Mouse (Mus musculus) kidney, postnatal 10 days (tissue): ENCODE results near the gene Ostf1.
A peak's percentile ranks its signal among the peaks of the same experiment; 100 is the strongest.
"Not testable (repeated sequence)": the region's sequence is repeated elsewhere in the genome, so short reads cannot be mapped to it uniquely, and the experiment has no call there.

Source experiments
- DNase-seq: peaks from one replicate; pipeline ENCODE4 v3.0.0; 2021; ENCODE audit warnings: mixed read lengths

Gene Ostf1

DNA sequence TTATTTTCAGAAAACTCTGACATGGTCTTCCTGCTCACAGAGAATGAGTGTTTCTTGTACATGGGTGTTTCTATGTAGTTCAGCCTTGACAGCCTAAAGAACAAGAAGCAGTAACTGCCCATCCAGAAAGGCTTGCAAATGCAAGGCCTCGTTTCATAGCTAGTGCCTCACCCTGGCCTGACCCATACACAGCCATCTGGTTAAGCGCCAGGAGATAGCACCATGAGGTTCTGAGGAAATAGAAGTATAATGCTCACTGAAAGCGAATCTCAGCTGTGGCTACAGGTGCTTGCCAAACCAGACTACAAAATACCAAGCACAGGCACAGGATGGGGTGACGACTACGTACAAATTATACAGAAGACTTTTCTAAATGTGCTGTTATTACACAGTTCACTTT lies 34.7 kb downstream of the Ostf1 start:
- DNase-seq: no peak

DNA sequence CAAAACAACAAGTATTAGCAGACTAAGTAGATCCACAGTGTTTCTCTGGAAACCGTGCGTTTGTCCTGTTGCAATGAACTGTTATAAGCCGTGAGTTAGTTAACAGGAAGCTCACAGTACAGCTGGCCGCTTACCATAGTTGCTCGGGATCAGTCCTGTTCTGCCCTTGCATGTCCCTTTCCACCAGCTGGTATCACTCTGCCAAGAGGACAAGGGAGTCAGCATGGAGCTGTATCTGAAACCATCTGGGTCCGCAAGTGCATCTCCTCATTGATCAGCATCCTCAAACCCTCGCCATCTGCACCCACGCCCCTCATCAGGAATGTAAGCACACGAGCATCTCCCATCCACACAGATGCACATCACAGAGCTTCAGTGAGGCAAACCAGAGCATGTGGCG lies 37.9 kb downstream of the Ostf1 start:
- peak; percentile 58 for DNase-seq

DNA sequence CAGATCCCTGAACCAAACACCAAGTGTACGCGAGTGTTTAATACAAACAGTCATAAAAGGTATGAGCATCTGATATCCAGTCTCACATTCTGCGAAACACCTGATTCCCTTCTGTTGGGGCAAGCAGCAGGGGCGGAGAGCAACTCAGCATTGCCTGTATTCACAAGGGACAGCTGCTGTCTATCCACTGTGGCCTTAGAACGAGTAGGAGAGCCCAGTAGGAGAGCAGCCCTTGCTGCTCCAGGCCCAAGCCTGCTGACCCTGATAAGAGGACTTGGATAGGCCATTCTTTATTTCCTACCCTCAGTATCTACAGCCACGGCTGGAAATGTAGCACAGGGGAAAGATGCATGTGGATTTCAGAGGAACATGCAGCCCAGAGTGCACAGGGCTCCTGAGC lies 38.7 kb downstream of the Ostf1 start:
- DNase-seq: no peak

DNA sequence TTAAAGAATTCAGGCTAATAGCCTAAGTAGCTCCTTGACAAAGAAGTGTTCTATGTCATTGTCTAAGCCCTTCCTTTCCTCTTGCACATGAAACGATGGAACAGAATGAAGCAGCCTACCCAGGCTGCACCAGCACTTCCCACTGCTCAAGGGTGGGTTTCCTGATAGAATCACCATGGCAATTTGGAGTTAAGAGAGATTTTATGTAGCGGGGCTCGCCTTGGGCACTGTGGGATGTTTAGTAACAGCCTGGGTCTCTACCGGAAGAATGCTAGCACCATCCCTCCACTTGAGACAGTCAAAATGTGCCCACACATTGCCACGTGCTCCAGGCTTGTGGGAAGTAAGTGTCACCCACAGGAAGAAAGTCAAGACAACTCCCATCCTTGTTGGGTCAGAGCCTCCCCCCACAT lies 40.7 kb downstream of the Ostf1 start:
- DNase-seq: no peak

DNA sequence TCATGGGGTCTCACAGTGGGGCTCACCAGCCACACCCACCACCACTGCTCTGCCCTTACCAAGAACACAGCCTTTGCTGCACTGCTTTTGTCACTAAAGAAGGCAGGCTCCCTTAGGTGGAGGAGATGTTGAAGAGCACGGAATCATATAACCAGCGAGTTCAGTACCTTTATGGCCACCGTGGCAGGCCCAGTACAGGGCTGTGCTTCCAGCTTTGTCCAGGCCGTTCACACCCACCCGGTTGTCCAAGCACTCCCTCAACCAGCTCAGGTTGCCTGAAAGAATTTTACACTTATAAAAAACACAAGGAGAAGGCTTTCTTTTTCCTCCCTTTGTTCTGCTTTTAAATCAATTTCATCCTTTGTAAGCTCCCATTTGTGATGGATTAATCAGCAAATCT lies 41.4 kb downstream of the Ostf1 start:
- DNase-seq: no peak

DNA sequence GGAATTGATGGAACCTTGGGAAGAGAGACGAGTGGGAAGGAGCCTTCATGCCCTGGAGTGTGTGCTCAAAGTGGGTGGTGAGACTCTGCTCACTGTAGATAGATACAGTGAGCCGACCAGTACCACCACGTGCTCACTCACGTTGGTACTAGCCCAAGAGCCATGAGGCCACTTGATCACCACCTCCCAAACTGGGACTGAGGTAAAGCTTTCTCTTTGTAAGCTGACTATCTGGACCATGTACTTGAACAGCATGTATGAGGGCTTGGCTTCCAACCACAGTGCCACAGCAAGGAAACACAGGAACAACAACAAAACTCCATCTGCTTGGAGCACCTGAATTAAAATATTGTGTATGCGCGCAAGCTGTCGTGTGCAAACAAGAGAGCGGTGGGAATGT lies 42.3 kb downstream of the Ostf1 start:
- no peak for DNase-seq

DNA sequence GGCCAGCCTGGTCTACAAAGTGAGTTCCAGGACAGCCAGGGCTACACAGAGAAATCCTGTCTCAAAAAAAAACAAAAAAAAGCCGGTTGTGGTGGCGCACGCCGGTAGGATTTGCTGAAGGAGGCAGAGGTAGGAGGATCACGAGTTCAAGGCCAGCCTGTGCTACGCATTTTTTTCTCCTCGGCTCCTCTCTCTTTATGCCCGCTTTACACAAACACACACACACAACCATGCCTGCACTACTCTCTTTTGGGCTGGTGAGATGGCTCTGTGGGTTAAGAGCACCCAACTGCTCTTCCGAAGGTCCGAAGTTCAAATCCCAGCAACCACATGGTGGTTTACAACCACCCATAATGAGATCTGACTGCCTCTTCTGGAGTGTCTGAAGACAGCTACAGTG lies 42.8 kb downstream of the Ostf1 start:
- DNase-seq: not testable (repeated sequence)

DNA sequence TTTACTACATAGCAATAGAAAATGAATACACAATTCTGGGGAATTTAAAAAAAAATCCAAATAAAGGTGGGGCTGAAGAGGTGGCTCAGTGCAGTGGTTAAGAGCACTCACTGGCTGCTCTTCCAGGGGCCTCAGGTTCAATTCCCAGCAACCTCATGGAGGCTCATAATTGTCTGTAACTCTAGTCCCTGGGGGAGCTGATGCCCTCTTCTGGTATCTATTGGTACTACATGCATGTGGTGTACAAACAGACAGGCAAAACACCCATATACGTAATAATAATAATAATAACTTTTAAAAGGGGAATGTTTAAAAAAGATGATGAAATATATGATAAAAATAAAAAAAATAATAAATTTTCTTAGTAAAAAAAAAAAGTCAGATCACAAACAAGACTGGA lies 43.4 kb downstream of the Ostf1 start:
- no peak for DNase-seq

DNA sequence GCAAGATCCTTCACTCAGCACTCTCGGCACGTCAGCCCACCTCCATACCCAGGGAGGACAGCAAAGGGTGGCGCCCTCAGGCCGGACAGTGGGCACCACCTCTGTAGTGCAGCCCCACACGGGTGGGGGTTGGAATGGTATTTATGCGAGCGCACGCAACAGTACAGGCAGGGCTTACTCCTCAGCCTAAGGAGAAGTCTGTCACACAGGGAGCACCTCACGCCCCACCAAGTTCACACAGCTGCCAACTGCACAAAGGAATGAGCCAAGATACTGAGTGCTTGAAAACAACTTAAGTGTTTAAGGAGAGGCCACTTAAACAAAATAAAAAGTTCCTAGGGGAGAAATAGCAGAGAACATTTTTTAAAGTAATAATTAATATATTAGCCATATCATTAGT lies 44.5 kb downstream of the Ostf1 start:
- DNase-seq: no peak

DNA sequence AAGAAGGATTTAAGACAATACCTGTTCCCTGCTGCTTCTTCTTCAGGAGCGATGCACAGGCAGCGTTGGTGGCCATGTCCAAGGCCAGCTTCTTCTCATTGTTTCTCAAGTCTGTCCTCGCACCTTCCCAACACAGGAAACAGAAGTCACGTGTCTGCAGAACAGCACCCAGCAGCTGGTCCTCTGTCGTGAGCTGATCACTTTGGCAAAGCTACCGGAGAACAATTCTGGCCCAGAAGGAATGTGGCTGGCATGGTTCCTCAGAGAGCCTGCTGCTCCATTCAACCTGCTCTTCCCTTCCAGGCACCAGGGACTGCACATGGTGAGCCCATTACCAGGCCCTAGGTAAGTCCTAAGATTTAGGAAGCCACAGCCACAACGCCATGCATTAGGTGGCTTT lies 47.0 kb downstream of the Ostf1 start:
- no peak for DNase-seq

DNA sequence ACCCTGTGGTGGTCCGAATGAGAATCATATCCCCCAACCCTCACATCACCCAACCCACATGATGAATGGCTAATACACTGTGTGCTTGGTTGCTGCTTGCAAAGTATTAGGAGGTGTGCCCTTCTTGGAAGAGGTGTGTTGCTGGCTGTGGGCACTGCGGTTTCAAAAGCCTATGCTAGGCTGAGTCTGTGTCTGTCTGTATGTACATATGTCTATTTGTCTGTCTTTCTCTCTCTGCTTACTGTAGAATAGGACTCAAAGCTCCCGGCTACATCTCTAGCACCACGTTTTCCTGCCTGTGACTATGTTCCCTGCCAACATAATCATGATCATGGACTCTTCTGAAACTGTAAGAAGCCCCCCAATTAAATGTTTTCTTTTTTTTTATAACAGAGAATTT lies 47.9 kb downstream of the Ostf1 start:
- DNase-seq: no peak

DNA sequence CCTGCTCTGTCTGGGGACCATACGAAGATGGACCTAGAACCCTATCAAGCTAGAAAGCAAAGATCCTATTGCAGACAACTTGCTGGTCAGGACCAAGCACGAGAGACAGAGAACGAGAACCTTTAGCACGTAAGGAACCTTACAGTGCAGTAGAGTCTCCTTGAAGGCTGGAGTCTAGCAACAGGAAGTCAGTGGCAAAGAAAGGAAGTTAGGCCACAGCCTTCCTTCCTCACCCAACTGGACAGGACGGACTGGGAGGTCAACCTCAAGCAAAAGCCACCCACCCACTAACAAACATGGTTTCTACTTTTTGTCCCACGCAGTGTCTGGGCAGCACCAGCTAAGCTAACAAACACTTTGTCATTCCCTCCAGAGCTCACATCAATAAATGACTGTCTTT lies 48.7 kb downstream of the Ostf1 start:
- no peak for DNase-seq

DNA sequence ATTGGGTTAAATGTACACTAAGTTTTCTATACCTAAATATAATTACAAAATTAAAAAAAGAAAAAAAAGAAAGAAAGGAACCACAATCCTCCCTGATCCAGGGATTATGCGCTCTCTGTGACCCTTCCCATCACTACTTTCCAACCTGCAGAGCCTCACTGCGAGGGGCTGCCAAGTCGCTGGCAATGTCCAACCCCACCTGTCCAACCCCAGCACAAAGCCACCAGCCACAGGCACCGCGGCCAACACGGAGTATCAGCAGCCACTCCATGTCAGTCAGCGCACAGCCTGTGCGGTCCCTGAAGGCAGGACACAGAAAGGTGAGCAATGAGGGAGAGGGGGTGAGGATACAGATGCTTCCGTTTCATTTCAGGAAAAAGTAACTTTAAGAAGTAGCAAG lies 49.4 kb downstream of the Ostf1 start:
- no peak for DNase-seq

DNA sequence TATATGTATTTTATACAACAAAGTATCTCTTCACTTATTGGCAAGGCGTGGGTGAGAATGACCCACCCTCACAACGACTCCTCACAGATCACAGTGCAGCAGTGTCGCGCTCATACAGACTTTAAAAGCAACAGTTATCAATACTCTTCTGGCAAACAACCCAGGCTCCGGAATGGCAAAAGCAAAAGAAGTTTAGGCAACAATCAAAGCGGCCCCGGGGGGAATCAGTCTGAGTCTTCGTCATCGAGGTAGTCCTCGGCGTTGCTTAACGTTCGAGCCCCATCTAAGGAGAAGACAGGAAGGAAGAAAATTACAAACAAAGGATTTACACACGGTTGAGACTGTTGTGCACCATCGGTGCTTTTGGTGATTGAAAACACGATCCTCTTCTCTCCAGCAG lies 50.6 kb downstream of the Ostf1 start:
- DNase-seq: no peak

DNA sequence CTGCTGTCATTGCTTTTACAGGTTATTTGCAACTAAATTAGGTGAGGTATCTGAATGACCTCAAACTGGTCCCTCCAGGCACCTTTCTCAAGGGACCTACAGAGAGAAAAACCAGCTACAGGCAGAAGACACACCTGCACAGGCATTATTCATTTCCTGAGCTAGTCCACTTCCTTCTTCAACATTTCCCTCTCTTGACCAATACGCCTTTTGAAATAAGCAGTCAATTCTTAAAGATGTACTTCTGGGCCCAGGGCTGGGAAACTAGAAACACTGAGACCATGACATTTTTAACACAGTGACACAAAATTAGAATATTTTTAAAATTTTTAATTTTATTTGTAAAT lies 52.6 kb downstream of the Ostf1 start:
- no peak for DNase-seq

DNA sequence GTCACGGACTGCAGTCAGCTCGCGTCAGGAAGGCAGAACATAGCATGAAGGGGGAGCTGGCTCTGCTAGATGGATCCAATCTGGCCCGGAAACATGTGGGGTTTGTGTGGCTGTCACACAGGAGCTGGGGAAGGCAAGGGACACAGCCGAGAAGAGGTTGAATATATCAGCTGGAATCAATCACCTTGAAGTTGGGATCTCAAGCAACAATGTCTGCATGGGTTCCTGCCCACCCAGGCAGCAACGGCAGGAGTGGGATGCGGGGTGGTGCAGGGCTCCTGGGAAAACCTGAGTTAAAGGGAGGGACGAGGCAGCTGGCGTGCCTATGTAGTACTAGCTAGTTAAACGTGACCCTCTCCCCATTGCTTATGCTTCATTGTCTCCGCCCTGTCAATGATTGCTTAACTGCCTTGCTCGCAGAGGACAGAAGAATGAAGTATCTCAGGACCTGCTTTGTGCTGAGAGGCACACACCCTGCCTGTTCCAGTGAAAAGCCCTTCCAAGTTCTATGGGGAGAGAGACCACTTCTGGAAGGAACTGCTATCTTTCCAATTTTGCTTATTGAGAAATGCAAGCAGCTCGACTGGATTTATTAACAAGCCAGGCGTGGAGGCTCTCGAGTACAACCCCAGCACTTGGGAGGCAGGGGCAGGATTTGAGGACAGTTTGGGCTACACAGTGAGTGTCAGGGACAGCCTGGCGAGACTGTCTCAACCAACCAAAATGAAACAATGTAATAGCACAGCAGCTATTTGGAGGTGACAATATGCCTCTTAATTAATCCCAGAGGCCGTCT lies 53.2 kb downstream of the Ostf1 start:
- DNase-seq: peak; percentile 54

DNA sequence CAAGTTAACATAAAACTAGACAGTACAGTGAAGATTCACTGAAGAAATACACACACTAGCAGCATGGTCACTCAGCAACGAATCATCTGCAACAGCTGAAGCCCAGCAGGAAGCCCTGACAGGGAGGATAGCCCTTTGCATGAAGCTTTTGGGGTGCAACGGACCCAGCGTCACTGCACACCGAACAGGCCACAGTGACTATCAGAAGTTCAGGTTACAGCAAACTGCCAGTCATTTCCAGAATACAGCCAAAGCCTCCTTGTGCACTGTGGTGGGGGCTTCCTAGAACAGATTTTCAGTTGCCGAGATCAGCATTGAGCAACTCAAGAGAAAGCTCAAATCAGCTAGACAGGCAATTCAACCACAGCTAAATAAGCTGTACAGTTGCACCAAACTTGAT lies 54.3 kb downstream of the Ostf1 start:
- peak; percentile 22 for DNase-seq

DNA sequence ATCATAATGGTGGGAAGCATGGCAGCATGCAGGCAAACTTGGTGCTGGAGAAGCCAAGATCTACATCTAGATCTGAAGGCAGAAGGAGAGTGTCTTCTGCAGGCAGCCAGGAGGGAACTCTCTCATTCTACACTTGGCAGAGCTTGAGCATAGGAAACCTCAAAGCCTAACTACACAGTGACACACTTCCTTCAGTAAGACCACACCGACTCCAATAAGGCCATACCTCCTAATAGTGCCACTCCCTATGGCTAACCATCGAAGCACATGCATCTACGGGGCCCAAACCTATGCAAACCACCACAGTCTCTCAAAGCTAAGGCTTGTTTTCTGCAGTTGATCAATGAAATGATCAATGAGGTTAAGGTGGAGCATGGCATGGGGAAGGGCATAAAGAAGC lies 55.7 kb downstream of the Ostf1 start:
- no peak for DNase-seq

DNA sequence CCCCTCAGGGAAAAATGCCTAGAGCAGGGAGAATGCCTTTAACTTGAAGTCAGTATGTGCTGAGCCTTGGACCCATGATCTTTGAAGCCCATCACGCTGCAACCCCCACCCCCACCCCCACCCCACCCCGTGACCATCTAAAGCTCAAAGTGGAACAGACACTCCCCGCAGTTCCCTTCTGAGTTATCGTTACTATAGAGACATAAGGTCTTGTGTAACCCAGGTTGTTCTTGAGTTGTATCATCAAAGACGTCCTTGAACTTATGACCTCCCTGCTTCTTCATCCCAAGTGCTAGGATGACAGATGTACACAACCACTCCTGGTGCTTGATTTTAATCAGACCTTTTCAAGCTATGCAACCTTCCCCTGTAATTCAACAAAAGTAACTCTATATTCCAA lies 57.7 kb downstream of the Ostf1 start:
- no peak for DNase-seq

DNA sequence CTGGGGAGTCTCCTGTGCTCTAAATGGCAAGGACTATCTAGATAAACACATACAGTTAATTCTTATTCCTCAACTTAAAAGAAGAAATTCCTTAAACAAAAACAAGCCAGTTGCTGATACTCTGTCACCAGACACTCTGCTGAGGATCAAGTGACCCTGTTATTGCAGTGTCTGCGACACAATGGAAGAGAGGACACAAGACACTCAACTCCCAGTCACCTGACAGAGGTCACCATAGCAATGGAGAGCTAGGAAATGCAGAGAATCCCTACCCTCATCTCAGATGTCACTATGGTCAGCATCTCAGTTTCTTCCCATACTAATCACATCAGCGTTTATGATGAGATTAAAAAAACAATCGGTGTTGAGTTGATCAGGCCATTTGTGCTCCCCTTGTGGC lies 58.2 kb downstream of the Ostf1 start:
- DNase-seq: no peak

DNA sequence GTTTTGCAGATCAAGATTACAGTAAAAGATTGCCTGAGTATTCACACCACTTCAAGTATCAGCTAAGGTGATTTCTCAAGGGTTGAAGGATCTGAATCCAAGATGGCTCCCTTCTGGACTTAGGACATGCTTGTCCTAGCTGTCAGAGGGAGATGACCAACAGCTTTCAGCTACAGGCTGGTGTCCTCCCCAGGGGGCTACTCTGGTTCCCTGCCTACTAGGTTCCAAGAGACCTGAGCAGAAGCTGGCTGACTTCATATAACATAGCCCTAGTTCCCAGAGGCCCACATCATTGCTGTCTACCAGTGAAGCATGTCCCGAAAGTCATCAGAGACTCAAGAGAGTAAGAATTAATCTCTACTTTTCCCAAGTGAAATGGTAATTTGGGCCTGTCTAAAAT lies 62.1 kb downstream of the Ostf1 start:
- DNase-seq: no peak

DNA sequence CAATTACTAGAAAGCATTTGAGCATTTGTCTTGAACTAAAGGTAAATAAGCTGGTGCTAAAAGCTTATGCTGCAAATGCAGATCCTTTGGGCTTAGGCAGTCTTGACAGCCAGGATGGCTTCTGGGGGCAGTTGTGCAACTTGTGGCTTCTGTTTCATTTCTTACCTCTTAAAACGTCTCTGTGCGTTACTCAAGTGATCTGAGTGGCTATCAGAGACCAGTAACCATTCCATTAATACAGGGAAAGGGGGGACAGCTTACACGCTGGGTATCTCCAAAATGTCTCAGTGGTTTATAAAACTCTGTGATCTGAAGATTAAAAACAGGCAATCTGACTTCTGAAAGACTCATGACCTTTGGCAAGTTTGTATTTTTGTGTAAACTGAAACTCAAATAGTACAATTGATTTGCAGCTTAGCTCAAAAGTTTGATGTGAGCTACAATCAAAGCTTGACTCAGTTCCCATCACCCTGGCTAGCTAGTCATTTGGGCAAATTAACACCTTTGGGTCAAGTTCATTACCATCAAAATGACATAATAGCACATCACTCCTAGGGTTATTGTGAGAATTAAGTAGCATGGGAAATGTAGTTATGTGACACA lies 62.7 kb downstream of the Ostf1 start:
- no peak for DNase-seq

DNA sequence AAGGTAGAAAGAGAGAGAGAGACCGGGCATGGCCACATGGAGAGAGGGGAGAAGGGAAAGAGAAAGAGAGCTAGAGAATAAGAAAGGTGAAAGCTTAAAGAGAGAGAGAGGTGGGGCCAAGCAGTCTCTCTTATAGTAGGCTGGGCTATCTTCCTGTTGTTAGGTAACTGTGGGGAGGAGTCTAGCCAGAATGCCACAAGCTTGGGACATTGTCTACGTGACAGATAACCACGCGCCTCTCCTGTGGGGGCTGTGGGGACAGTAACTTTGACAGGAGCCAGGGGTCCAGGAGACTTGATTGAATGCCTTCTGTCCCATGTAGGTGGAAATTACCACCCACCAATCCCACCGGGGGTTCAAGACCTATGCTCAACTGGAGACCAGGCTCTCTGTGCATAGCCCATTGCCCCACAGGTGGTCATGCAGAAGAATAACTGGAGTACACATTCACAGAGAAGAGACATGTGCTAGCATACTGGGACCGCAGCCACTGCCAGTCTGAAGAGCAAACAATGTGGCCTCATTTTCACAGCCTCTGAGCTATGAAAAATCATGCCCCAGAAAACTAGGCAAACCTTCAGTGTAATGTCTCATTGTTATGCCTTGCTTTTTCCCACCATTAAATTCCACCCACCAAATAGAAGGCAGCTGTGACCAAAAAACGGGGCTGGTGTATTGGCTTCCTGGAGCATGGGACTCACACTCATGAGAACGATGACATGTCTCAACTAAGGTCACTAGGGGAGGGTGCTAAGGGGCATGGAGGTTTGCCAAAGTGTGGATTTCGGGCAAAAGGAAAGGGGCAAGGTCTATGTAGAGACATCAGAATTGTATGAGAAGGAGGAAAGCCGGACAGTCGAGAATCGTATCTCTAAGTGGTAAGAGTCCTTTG lies 63.4 kb downstream of the Ostf1 start:
- DNase-seq: no peak

DNA sequence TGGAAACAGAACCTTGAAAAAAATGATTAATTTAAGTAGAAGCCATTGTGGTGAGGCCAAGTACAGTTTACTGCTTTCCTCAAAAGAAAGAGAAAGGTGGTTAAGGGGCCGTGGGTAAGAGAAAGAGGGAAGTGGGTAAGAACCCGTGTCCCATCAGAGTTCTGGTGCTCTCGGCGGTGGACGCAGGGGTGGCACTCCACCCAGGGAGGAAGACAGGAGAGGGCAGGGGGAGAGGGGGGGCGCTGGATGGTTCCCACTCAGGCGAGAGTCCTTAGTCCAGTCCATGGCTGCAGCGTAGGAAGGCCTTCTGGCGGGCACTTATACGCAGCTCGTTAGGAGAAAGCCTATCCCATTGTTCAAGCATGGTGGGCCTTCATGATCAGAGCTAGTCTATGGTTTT lies 64.1 kb downstream of the Ostf1 start:
- DNase-seq: no peak
